Mouse (Mus musculus): ENCODE measurements around the gene Anxa6. TPM values are rescaled to one million over a fixed set of nuclear protein-coding genes. Genes with fewer than 3 reads are reported as not detected.

Gene Anxa6
- total RNA-seq, 2 experiments from 2014 or later = 297 to 313 TPM

DNA sequence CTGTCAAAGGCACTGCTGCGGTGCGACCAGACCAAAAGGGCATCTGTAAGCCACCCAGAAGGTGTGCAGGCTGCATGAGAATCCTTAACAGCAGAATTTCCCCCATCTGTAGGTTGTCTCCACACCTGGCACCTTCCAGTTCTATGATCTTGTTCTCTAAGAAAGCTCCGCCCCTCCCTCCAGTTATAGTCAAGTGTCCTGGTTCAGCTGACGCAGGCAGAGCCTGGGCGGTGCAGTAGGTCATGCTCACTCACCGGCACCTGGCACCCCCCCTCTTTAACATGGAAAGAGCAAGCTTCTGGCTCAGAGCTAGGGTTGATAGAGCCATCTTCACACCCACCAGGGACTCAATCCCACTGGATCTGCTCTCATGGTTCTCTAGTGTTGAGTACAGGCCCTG is 104.0 kb downstream of the Anxa6 start:
- DNase-seq = no peak

Other genes with a start within 250 kb of the Anxa6 start
- gene Cdc42se2, start 245.8 kb downstream of the Anxa6 start, total RNA-seq (2021) = 10 to 100 TPM; 22.1 to 22.5 TPM
- gene Lyrm7, start 172.5 kb downstream of the Anxa6 start, total RNA-seq (2021) = 10 to 100 TPM; 15.8 to 21.1 TPM
- gene Hint1, start 167.1 kb downstream of the Anxa6 start, total RNA-seq (2021) = 100 to 1,000 TPM; 254 to 262 TPM
- gene Gpx3, start 131.0 kb downstream of the Anxa6 start, total RNA-seq (2021) = 10 to 100 TPM; 23.2 to 36.0 TPM
- 10 to 100 TPM; 31.7 to 37.5 TPM for gene Tnip1, start 70.5 kb downstream of the Anxa6 start, total RNA-seq (2021)
- gene Ccdc69, start 44.7 kb upstream of the Anxa6 start, total RNA-seq (2021) = 10 to 100 TPM; 14.1 to 14.4 TPM
- 10 to 100 TPM; 12.3 to 14.5 TPM for gene Gm2a, start 64.7 kb upstream of the Anxa6 start, total RNA-seq (2021)
- gene Slc36a3, start 118.3 kb upstream of the Anxa6 start, total RNA-seq (2021) = not detected
- 1 to 10 TPM; 3.4 to 6.5 TPM for gene Slc36a2, start 151.6 kb upstream of the Anxa6 start, total RNA-seq (2021)
- gene Slc36a1, start 170.9 kb upstream of the Anxa6 start, total RNA-seq (2021) = 1 to 10 TPM; 7.3 to 7.4 TPM

Data from gastrocnemius, postnatal 10 days (tissue).